Mouse (Mus musculus) G1E (cell line): ENCODE measurements at regions not wholly inside any gene's neighbourhood (a gene's known extent, or its start where the extent isn't known, plus 50 kb on each side); places are given as distances from the start of the nearest gene placed in this dataset.

Experiments
- CTCF ChIP-seq: IDR thresholded peaks from 2 replicates; pipeline ENCODE4 v1.5.1; 2012; ENCODE audit warnings: low read depth, low read length, inconsistent platforms, mixed read lengths
- GATA1 ChIP-seq: IDR thresholded peaks from 2 replicates; pipeline ENCODE4 v1.6.1; 2012; ENCODE audit warnings: borderline replicate concordance, low read length, inconsistent platforms, mixed read lengths
- GATA2 ChIP-seq: IDR thresholded peaks from 2 replicates; pipeline ENCODE4 v1.6.1; 2012; ENCODE audit warnings: low read depth, low read length, inconsistent platforms, borderline replicate concordance
- POLR2AphosphoS5 ChIP-seq: IDR thresholded peaks from 2 replicates; pipeline ENCODE4 v1.6.1; 2012; ENCODE audit warnings: low read depth, low read length, inconsistent platforms; ENCODE audit not compliant: insufficient replicate concordance
- TAL1 ChIP-seq: conservative IDR thresholded peaks from 2 replicates; pipeline ENCODE4 v1.6.1; 2012; ENCODE audit warnings: low read depth, low read length, inconsistent platforms, mixed read lengths

DNA sequence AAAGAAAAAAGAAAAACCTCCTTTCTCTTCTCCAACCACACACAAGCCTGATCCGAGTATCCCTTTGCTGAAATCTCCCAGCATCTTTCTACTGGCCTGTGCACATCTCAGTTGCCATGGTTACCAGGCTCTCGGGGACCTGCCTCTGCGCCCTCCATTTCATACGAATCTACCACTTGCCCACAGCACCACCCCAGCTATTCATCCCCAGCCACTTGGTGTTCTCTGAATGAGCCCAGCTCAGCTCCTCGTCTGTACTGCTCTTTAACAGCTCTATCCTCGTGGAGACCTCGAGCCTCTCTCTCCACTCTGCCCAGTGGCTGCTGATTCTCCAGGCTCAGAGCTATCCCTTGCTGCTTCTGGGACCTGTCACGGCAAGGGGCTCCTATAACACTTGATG lies 166.9 kb downstream of the Ttc8 start:
- TF ChIP-seq CTCF (no peak), POLR2AphosphoS5 (no peak), GATA1 (no peak), TAL1 (no peak), GATA2 (no peak)
